Mouse (Mus musculus) cerebellum, postnatal 4 days (tissue): Measurements from ENCODE around the gene Slc27a4.
A peak's percentile ranks its signal among the peaks of the same experiment; 100 is the strongest.
"Not testable (repeated sequence)": the region's sequence is repeated elsewhere in the genome, so short reads cannot be mapped to it uniquely, and the experiment has no call there.

Experiments
- DNase-seq, 2 experiments: peaks; one replicate each; pipeline ENCODE4 v3.0.0; 2022; ENCODE audit warnings: low spot score in 2 of 2, mixed read lengths in 1 of 2

The Slc27a4 gene

DNA sequence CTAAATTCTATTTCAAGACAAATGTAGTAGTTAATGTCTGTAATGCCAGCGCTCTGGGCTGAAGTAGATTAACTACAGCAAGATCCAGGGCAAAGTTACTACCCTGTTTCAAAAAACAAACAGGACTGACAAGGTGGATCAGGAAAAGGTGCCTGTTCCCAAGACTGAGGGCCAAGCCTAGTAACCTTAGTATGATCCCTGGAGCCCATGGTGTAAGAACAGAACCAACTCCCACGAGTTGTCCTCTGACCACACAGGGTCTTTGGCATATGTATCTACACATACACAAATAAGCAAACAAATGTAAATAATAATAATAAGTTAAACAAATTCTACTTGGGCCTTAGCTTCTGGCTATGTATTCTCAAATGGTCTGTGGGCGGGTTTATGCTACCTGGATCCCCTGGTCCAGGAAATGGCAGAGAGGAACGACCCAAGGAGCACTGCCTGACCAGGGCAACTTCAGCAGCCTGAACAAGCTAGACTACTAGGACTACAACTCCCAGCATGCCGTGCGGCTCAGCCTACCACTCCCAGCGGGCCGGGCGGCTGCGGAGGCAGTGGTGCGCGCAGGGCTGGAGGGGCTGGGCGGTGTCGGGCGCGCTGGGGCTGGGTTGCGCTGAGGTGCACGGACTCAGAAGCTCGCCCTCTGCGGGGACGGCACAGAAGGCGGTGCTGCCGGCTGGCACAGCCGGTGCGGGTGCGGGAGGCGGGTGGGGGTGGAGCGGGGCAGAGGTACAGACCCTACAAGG, at the start of gene Slc27a4:
Slc27a4 (plus strand) TSS at position 560 of the 752 bp plus-strand sequence.
- DNase-seq: peak; percentile 95 to 96

DNA sequence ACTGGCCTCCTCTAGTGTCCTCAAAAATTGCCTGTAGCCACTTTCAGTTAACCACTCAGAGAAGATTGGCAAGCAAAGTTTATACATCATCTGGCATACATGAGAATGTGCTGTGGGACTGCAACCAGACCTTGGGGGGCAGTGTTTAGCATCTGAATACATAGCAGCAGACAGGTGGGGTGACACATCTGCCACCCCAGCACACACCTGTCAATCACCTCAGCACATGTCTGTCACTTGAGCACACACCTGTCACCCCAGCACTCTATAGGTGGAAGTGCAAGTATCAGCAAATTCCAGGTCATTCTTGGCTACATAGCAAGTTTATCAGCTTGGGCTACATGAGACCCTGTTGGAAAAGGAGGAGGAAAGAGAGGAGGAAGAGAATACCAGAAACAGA, 46.7 kb upstream of the Slc27a4 start:
- DNase-seq: no peak

DNA sequence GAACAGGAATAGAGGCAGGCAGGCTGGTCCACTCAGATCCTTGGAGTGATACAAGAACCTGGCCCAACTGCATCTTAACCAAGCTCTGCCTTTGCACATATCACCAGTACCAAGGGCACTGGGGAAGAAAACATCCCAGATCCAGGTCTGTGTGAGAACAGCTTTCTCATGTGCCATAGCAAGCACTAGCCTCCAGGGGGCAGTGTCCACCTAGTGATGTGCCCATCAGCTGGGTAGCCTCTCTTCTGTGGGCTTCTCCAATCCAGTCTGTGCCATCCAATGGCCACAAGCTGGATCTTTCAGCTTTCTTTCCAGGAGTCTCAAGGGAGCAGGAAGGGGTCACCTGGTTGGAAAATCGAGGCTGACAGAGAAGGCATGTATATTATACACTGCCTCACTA, 37.6 kb upstream of the Slc27a4 start:
- DNase-seq: peak; percentile 48 to 69

DNA sequence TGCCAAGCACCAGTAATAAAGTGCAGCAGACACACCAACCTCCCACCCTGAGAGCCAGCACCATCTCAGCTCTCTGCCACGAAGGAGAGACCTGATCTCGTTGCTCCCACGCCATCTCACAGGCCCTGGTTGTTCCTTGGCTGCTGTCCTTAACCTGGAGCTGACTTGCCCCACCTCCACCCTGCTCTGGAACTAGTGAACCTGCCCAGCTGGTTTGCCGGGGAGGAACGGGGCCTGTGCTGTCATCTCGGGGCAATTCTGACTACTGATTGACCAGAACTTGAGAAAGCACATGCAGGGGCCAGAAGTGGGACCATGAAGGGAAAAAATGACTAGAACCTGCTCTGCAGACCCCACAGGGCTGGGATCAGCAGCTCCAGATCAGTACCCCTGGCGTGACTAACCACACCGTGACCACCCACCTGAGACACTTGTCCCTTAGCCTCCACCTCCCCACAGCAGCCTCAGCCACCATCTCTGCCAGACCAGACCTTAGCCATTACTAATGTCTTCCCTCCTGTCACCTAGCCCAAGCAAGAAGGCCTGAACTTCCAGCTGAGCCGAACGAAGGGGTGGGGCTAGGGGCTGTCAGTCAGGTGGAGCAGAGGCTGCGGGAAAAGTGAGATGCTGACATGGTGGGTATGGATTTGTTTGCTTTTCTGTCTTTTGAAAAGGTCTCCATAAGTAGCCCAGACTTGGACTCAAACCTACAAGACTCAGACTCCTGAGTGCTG, 34.3 kb upstream of the Slc27a4 start:
- DNase-seq: no peak

DNA sequence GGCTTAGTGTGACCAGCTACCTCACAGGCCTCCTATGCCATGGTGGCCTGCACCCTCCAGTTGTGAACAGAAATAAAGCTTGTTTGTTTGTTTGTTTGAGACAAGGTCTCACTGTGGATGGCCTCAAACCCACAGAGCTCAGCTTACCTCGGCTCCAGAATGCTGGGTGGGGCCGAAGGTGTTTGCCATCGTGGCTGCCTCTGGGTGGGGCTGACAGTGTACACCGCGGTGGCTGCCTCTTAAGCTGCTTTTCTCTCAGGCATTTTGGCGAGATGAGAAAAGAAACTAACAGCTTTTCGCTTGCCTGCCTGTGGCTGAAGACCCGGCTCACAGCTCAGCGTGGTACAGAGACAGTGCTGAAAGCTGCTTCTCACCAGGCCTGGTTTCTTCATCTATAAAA, 33.5 kb upstream of the Slc27a4 start:
- no peak for DNase-seq

DNA sequence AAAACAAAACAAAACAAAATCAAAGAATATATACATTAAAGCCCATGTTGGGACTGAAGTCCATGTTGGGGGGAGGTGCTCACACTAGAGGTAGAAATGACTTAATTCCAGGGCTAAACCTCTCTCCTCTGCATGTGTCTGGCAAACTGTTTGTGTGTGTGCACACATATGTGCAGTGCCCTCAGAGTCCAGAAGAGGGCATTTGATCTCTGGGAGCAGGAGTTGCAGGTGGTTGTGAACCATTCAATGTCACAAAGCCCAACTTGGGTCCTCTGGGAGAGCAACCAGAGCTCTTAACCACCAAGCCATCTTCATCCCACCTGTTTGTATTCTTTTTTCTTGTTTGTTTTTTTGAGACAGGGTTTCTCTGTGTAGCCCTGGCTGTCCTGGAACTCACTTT, 32.3 kb upstream of the Slc27a4 start:
- no peak for DNase-seq

DNA sequence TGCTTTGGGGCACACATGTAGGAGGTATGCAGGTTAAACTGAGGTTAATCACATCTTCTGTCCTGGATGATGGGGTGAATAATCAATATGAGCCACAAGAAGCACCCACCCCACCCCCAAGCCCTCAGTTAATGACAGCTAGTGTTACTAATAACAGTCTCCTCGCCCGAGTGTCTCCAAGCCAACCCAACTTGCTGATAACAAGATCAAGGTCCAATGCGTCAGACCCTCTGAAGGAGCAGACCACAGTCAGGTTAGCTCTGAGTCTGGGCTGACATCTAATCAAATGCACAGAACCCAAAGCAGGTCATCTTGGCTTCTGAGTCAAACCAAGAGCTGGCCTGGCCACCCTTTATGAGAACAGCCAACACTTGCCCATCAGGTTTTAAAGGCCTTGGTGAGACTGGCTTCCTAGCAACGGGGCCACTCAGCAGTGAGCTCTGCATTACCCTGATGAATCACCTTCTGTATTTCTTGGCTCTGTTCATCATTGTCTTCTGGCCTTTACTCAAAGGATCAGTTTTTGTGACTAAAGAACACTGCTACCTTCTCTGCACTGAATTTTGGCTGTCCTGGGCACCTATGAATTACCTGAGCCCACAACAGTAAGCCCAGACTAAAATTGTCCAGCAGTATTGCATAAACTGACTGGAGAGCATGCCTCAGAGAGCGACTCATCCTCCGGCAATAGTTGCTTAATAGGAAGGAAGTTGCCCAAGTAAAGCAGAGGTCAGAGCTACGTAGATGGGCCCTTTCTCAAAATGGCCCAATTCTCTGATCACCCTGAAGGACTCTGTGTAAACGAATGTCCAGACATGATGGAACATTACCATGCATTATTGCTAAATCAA, 30.6 kb upstream of the Slc27a4 start:
- DNase-seq: no peak

DNA sequence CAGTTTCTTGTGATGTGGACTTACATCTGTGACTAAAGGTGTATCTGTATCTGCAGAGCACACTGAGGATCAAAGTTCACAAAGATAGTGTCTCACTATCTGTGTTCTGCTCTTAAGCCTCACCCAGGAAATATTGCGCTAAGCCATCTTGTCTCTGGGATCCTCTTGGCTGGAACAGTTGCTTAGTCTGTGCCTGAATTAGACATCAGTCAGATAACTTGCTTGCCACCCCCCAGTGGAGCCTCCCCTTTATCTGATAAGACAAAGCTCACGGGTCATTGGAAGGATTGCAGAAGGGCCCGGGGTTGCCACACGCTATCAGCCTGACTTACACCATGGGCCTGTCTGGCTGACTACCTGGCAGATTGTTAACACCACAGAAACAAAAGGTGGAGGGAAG, 29.1 kb upstream of the Slc27a4 start:
- no peak for DNase-seq

DNA sequence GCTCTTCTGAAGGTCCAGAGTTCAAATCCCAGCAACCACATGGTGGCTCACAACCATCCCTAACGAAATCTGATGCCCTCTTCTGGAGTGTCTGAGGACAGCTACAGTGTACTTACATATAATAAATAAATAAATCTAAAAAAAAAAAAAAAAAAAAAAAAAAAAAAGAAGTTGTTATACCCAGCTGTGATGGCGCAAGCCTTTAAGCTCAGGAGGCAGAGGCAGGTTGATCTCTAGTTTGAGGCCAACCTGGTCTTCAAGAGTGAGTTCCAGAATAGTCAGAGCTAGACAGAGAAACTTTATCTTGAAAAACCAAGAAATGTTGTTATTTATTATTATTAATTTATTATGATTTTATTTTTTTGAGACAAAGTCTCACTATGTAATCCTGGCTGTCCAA, 21.2 kb upstream of the Slc27a4 start:
- not testable (repeated sequence) for DNase-seq

DNA sequence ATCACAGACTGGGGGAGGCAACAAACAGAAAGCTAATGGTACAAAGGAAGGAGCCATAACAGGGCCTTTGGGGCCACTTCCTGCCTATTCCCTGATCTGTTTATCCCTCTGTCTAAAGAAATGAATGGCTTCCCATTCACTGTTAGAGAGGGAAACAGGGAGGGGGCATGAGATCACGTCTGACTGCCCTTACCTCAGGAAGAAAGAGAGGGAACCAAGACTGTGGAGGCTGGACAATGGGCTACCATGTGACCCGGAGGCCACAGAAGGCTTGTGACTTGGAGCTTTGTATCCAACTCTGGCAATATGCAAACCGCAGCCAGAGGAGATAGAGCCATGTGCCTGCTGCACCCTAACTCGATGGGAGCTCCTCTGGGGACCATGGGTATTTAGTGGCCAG, 18.1 kb upstream of the Slc27a4 start:
- no peak for DNase-seq

DNA sequence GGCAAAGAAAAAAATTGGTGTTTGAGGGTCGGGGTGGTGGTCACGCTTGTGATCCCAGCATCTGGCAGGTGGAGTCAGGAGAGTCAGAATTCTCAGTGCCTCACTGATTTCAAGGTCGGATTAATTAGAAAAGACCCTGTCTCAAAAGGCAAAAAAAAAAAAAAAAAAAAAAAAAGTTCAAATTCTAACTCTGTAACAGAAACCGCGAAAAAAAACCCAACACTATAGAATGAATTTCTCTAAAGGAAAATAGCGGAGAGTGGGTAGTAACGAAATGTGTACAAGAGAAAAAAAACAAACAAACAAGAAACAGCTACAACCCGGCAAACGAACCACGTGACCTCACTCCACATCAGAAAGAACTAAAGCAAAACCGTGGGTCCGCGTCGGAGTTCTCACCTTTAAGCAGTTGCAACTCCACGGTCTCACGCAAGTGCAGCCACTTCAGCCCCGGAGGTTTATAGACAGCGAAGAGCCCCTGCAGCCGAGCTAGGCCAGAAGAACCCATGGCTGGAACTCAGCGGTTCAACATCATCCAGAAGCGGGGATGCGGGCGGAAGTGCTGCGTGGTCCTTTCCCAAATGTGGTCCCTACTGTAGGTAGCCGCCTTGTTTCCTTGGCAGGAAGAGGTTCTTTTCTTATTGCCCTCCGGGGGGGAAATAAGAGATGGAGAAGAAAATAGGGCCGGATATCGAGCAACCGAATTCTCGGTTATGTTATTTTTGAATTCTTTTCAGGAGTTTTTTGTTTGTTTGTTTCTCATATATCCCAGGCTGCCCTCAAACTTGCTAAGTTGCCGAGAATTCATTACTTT, 15.1 kb upstream of the Slc27a4 start, which contains the start of gene Coq4:
Coq4 (plus strand) TSS at position 390 of the 814 bp plus-strand sequence.
- DNase-seq: peak; percentile 61 to 86

DNA sequence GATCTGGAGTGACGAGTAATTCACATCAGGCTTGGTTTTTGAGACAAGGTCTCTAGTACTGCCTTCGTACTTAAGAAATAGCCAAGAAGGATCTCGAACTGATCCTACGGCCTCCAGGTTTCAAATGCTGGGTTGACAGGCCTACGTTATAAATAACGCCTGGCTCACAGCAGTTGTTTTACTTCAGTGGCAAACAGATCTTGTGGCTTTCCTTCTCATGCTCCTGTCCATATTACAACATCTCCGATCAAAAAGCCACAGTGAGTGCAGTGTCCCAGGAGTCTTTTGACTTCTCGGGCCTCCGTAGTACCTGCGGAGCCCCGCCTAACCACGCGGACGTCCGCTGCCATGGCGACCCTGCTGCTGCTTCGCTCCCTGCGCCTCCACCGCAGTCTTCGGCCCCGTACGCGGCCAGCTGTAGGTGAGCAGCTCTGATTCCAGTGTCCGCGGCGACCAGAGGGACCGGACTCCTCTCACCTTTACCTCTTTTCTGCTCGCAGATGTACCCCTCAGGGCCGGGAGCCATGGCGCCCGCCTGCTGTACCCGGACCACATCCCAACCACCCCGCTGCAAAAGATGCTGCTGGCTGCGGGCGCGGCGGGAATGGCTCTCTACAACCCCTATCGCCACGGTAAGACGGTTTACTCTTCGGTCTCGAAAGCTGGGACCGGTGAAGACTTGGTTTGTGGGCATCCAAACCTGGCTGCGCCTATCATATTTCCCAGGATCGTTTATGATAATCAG, 14.3 kb upstream of the Slc27a4 start, which contains the start of gene Trub2:
Trub2 (minus strand) TSS at position 566 of the 745 bp plus-strand sequence.
- DNase-seq: peak; percentile 44 to 69

DNA sequence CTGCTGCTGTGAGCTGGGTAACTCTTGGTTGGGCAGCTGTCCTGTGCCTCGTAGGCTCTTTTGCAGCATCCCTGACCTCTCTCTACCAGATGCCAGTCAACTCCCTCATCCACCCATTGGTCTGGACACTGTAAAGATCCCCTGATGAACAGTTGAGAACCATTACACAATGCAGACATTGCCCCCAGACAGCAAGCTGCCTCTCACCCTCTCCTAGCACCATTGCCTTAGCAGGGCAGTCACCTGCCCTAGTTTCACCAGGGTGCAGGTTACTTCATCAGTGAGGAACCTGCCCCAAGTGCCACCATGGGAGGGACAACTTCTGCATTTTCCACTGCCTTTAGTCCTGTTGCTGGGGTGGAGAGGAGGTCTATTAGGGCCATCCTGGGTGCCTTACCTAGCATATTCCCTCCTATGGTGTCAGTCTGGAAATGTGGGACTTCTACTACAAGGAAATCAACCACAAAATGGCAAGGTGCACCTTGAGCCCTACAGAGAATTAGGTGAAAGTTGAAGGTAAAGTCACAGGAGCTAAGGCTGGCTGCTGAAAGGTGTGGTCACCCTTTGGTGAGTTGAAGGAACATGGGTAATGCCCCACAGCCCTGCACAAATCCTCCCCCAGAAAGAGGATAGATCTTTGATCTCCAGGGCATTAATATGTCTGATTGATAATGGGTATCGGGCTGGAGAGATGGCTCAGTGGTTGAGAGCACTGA, 9.5 kb upstream of the Slc27a4 start:
- no peak for DNase-seq

DNA sequence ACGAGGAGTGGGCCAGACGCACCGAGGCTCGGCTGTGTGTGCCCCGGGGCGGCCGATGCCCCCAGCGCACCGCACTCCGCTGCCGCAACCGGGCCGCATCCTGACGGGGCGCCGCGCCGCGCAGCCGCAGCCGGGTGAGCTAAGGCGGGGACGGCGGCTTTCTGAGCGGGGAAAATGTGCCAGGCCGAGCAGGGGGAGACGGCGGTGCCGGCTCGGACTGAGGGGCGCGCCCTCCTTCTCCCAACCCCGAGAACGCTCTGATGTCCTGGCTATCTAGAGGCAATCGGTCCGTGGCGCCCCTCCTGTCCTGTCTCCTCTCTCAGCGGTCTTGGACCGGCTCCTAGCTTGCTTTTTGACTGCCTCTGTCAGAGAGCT, 380 bp downstream of the Slc27a4 start:
- DNase-seq: no peak

DNA sequence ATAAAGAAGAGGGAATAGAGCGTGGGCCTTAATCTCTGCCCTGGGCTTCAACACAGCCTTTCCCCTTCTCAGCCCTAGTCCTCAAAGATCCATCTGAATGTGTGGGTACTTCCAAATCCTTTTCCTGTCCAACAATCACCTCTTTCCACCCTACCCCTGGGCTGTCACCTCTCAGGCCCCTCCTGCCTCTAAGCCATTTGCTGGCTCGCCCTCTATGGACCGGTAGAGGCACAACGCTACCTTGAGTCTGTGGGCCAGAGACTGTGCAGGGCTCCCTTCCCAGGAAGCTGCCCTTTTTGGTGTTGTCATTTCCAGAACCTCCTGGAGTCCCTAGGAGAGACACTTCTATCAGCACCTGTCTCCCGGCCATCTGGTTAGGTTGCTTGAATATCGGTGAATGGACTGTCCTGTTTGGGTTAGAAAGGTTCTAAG, 982 bp downstream of the Slc27a4 start:
- DNase-seq: no peak

DNA sequence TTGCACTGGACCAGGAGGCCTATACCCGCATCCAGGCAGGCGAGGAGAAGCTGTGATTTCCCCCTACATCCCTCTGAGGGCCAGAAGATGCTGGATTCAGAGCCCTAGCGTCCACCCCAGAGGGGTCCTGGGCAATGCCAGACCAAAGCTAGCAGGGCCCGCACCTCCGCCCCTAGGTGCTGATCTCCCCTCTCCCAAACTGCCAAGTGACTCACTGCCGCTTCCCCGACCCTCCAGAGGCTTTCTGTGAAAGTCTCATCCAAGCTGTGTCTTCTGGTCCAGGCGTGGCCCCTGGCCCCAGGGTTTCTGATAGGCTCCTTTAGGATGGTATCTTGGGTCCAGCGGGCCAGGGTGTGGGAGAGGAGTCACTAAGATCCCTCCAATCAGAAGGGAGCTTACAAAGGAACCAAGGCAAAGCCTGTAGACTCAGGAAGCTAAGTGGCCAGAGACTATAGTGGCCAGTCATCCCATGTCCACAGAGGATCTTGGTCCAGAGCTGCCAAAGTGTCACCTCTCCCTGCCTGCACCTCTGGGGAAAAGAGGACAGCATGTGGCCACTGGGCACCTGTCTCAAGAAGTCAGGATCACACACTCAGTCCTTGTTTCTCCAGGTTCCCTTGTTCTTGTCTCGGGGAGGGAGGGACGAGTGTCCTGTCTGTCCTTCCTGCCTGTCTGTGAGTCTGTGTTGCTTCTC, 13.4 kb downstream of the Slc27a4 start:
- DNase-seq: no peak

DNA sequence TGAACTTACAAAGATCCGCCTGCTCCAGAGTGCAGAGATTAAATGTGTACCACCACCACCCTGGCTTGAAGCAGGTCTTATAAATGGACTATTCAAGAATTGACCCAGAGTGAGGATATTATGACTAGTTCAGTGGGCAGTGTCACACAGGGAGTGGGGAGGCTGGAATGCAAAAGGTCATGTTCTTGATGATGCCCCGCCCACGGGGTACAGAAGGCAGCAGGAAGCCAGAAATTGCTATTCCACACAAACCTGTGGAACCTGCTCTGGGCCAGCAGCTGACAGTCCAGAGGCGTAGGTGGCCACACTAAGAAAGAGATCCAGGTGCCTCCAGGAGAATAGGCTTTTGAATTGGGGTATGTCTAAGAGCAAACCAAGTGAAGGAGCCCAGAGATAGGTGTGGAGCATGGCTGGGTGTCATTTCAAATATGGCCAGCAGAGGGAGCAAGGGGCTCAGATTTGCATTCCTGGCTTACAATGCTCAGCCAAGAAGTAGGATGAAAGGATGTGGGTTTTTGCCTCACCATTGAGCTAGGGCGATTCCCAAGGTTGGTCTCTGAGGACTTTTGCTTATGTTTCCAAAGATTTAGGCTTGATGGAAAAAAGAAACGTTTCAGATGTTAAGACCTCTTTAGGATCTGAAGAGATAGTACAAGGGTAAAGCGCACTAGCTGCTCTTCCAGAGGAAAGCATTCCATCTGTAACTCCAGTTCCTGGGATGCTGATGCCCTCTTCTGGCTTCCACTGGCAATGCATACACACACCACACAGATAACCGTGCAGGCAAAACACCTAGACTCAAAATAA, 15.2 kb downstream of the Slc27a4 start:
- DNase-seq: peak; percentile 90 to 92

DNA sequence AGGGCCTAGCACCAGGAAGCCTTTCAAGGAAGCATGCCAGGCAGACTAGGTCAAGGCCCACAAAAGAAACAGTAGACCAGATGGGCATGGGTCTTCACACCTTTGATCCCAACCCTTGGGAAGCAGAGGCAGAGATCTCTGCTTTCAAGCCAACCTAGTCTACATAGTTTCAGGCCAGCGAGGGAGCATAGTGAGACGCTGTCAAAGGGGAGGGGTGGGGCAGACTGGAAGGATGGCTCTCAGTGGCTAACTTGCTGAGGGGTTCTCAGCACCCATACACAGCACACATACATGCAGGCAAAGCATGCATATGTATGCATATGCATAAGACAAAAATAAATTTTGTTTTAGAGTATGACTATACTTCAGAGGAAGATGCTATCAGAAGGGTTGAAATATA, 16.9 kb downstream of the Slc27a4 start:
- no peak for DNase-seq
